Mouse (Mus musculus) ovary, postnatal 14 days (tissue): ENCODE results near the gene Ahsa1.
"Not testable (repeated sequence)": the region's sequence is repeated elsewhere in the genome, so short reads cannot be mapped to it uniquely, and the experiment has no call there.

Experiments
- DNase-seq: peaks from one replicate; pipeline ENCODE4 v3.0.0; 2022; ENCODE audit warnings: low spot score

Gene Ahsa1

DNA sequence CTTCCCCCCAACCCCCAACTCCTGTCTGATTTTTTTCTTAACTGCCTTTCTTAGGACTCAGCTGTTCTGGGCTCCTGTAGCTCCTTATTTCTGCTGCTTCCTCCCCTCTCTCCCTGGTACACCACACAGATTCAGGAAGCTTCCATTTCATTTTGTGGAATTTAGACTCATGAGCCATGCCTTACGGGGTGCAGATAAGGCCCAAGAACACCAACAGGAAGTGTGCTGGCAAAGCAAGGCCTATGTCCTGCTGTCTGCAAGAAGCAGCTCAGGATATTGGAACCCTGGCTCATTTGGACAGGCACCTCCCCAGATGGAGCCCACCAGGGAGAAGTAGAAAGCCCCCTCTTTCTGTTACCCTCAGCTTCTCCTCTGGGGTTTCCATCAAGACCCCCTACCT lies 15.5 kb downstream of the Ahsa1 start:
- DNase-seq = no peak

- no peak for DNase-seq
Observed at GRCm38 (mm10) chr12:87282743-87283142, 16.5 kb downstream of the Ahsa1 start.

DNA sequence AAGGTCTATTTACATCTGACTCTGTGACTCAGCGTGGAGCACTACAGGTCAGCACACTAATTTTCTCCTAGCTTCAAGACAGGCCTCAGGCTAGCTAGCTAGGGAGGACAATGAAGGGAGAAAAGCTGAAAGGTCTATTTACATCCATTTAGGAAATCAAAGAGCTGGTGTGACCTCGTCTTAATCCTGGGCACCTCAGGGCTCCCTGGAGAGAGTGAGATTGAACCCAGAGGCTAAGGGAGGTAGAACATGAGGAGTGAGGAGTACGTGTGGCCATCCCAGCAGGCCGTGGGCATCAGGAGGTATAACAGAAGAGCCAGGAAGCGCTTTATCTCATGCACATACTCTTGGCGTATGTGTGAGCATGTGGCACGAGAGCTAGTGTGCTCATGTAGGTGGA lies 17.4 kb downstream of the Ahsa1 start:
- no peak for DNase-seq

DNA sequence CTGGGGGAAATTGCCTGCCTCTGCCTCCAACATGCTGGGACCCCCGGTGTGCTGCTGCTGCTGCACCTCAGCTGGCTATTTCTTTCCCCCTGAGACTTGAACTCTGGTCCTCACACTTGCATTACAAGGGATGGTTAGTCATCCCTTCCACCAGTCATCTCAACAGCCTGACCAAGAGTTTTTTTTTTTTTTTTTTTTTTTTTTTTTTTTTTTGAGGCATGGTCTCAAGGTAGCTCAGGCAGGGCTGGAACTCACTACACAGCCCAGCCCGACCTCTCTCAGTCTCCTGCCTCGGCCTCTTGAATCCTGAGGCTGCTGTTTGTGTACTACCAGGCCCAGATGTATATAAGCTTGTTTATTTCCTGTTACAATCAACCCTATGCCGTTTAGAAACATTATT lies 18.0 kb downstream of the Ahsa1 start:
- no peak for DNase-seq

GRCm38 (mm10) chr12:87284726-87285125 lies 18.4 kb downstream of the Ahsa1 start:
- DNase-seq = no peak

DNA sequence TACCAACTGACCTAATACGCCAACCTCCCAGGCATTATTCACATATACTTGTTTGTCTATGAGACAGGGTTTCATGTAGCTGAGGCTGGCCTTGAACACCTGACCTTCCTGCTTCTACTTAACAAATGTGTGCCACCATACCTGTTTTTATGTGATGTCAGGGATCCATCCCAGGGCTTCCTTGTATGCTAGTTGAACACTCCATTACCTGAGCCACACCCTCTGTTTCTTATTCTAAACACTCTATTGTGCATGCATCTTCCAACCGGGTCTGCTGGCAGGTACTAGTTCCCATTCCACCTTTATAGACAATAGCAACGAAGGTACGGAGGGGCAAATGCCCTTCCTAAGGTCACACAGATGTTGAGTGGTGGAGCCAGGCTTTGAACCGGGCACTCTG lies 22.8 kb downstream of the Ahsa1 start:
- DNase-seq = no peak

DNA sequence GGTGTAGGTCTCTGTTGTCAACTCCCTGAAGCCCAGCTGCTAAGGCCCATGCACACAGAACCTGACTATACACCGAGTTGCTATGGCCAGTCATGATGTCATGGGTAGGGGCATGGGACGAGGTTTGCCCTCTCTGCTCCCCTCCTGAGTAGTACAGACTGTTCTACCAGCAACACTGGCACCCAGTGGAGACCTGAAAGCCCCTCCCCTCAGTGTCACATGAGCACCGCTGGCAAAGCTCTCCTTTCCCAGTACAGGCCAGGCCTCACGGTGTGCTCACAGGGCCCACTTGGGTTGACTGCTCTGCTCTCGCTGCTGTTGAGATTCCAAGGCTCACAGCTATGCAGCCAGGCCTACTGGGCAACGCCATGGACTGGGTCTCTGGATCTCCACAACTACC lies 27.7 kb downstream of the Ahsa1 start:
- no peak for DNase-seq

DNA sequence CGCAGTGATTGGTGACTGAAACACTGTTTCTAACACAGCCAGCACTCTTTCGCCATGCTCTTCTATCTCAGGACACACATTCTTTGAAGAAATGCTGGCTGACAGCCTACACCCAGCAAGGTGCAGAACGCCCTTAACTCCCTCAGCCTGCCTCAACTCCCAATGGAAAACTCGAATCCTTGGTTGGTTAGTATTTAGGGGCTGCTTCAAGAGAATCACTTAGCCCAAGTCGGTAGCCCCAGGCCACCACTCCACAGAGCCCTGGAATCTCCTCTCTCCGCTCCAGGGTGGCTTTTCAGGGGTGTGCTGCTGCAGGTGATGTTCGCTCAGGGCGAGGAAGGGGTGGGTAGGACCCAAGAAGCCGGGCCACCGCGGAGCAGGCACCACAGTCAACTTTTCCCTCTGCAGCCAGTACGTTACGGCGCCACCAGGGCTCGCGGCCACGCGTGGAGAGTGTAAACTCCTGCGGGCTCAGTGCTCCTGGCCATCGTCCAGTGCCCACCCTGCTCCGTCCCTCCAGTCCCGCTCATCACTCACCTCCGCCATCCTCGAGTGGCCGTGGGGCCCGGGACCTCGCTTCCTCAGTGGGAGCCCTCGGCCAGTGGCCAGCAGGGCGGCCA lies 32.9 kb downstream of the Ahsa1 start:
- DNase-seq = no peak

GRCm38 (mm10) chr12:87299657-87300440 lies 33.6 kb downstream of the Ahsa1 start, which contains the start of gene Ism2:
TSS of gene Ism2 (minus strand) at chr12:87299705.
- peak; percentile 41 for DNase-seq

DNA sequence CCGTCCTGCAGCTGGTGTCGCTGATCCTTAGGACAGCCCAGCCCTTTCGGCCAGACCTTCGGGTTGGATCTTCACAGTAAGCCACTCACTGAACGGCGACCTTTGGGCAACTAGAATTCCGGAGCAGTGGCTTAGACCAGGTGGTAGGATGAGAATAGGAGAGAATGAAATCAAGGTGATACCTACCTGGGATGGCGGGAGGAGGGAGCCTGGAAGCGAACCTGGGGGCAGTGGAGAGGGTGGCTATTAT lies 34.1 kb downstream of the Ahsa1 start:
- DNase-seq = no peak

- no peak for DNase-seq
Observed at GRCm38 (mm10) chr12:87301189-87301588, 34.9 kb downstream of the Ahsa1 start.

DNA sequence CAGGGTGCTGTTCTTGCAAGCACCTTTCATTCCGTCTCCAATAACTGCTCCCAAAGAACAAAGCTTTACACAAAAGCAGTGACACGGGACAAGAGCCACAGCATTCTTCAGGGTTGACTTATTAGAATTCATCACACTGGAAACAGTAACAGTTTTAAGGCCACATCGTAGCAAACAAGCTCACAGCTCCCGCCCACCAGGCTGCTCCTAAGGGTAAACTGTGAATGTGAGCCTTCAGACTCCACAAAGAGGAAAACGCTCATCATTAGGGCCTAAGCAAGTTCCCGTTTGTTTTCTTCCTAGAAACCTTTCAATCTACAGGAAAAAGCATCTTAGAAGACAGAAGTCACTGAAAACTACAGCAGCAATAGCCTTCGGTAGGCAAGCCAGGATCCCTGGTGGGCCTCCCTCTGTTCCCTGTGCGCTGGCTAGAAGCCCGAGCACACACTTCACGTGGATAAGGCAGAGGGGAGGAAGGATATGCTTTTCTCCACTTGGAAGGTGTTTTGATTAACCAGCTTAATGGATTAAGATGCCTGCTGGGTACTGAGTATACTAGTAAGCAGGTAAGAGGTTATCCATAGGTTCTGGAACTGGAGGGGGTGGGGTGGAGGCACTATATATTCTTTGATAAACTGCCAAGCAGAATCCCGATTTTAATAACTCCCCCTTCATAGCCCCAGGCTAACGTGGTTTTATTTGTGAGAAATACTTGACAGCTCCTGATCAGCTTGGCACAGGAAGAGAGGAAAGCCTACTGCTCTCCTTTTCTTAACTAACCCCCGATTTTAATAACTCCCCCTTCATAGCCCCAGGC lies 39.7 kb downstream of the Ahsa1 start:
- DNase-seq = no peak

DNA sequence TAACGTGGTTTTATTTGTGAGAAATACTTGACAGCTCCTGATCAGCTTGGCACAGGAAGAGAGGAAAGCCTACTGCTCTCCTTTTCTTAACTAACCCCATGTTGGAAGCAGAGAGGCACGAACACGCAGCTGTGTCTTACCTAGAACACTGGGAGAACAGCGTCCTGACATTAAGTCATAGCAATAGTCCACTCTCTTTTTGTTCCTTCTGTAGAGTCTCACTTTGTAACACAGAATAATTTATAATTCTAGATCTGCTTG lies 40.2 kb downstream of the Ahsa1 start:
- not testable (repeated sequence) for DNase-seq

- no peak for DNase-seq
Observed at GRCm38 (mm10) chr12:87313098-87313497, 46.8 kb downstream of the Ahsa1 start.

DNA sequence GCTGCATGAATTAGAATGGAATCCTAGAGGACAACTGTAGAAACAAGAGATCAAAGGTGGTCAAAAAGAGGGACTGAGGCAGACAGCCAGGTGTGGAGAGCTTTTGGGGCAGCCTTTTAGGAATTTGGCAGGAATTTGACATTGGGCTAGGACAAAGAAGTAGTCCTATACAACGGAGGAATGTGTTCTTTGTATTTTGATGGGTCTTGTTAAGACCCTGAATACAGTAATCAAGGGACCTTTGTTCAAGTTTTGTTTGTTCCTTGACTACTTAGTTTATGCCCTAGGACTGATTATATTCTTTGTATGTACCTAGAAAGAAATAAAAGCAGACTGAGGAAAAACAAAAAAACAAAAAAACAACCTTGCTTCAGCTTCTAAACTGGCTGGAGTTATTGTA lies 51.7 kb downstream of the Ahsa1 start:
- no peak for DNase-seq

- DNase-seq = no peak
Observed at GRCm38 (mm10) chr12:87319229-87319628, 53.0 kb downstream of the Ahsa1 start.
